Mouse (Mus musculus) fibroblast of lung, adult 2 months (primary cell): ENCODE data around the gene Olfr566.

Experiments
- DNase-seq: peaks from one replicate; pipeline ENCODE4 v3.0.0-alpha.2; 2011; ENCODE audit warnings: low read depth

Gene Olfr566

DNA sequence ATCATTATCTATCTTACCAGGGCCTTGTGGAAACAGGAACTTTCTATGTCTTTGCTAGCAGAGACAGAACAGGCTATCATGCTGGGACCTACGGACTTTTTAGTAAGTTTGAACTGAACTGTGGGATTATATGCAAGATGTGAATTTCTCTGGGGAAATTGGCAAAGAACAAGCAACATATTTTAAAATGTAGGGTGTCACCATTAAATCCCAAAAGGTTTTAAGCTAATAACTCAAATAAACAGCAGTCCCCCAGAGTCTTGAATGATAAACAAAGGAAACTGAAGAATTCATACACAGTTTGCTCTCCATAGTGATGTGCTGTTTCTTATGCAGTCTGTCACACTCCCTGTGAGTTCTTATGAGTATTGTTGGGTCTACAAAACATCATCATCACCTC lies at the start of gene Olfr566:
Gene Olfr566 (minus strand): TSS at position 101 of the 400 bp plus-strand sequence.
- DNase-seq, result no peak

DNA sequence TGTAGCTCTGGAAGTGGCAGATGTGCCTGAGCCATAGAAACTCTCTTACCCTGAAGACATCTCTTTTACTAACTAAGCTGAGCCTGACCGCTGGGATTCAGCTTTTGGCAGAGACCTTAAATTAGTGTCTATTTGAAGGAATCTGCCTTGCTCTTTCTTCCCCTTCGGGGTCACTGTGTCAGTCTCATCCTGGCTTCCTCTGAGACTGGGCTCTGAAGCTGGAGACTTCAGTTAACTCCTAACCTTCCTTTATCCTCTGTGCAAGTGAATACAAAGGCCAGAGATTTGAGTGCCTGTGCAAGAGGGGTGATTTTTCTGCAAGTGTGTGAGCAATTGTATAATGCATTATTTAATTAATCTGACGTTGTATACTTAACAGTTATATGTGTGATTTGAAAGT lies 32.2 kb upstream of the Olfr566 start, which contains the start of gene Olfr569:
Gene Olfr569 (minus strand): TSS at position 101 of the 400 bp plus-strand sequence.
- no peak for DNase-seq

DNA sequence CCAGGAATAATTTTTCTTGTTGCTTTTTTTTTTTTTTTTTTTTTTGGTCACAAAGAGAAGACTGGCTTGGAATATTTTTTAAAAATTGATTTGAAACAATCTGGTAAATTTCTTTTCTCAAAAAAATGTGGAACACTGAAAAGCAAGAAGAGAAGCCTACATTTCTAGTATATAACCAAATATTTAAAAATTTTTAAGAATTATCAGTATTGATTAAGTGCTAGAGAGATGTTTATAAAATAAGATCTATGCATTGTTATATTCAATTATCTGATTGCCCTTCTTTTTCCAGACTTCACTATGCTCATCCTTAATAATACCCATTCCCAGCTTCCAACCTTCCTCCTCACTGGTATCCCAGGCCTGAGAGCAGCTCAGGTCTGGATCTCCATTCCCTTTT lies 18.3 kb upstream of the Olfr566 start, which contains the start of gene Olfr568:
Gene Olfr568 (plus strand): TSS at position 301 of the 400 bp plus-strand sequence.
- DNase-seq, result no peak

DNA sequence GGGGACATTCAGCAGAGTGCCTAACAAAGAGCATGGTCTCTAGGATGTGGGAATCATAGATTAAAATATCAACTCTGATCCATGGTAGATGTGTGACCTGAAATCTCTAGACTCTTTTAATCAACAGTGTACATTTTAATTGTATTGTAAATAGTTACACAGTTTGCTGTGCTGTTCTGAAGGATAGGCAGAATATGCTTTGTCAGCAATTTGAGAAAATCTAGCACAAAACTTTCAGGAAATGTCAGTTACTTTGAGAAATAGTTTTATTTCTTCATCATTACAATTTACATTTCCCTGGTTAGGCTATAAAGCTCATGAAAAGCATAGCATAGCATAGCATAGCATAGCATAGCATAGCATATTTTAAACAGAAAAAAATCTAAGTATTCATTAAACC lies 2.8 kb downstream of the Olfr566 start:
- no peak for DNase-seq
